Mouse (Mus musculus): ENCODE results near the gene Sdk2. TPM values are rescaled to one million over a fixed set of nuclear protein-coding genes. Genes with fewer than 3 reads are reported as not detected.
A peak's percentile ranks its signal among the peaks of the same experiment; 100 is the strongest.

Gene Sdk2
- total and polyA plus RNA-seq, 2 experiments from 2014 or later = 3.0 to 30.4 TPM

DNA sequence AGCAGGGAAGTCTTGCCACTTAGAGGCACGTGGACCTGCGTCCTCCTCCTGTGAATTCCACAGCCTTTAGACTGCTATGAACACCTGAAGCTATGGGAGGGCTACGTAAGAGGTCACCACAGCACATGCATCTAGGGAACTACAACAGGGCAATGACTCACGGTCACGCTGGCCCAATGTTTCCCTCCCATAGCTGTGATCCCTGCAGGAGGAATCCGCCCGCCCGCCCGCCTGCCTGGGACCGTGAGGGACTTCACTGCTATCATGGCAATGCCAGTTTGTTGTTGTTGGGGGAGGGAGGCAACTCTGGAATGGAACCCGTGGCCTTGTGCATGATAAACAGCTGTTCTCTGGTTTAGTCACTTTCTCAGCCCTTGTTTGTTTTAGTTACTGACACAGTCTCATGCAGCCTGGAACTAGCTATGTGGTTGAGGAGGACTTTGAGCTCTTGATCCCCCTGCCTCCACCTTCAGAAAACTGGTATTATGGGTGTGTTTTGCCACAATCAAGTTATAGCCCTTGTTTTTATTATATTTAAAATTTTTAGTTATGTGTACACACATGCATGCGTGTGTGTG lies 249.8 kb downstream of the Sdk2 start:
- no peaks in the 10 kb centered on the region for H3K36me3 ChIP-seq (ENCODE audit: insufficient read depth, low read length)
- ATAC-seq (no peak), DNase-seq (ENCODE audit: low spot score) (no peak)
- 69% methylated on average over 12 of the region's 12 CpGs for WGBS
- no peak overlapping the region for H3K9ac ChIP-seq (replicated peaks; ENCODE audit: low read length)
- no peaks in the 10 kb centered on the region for H3K27me3 ChIP-seq (ENCODE audit: insufficient read depth, low read length)
- H3K4me3 ChIP-seq (ENCODE audit: low read length) = no peak overlapping the region
- no peak overlapping the region for H3K4me2 ChIP-seq (ENCODE audit: low read depth, low read length)
- no peaks in the 10 kb centered on the region for H3K4me1 ChIP-seq (ENCODE audit: insufficient read depth, low read length)
- no peaks in the 10 kb centered on the region for H3K9me3 ChIP-seq (ENCODE audit: low read length)
- no peak overlapping the region for H3K27ac ChIP-seq
- no peak for TF ChIP-seq CTCF (IDR thresholded peaks at IDR 0.05; ENCODE audit: low read depth)

DNA sequence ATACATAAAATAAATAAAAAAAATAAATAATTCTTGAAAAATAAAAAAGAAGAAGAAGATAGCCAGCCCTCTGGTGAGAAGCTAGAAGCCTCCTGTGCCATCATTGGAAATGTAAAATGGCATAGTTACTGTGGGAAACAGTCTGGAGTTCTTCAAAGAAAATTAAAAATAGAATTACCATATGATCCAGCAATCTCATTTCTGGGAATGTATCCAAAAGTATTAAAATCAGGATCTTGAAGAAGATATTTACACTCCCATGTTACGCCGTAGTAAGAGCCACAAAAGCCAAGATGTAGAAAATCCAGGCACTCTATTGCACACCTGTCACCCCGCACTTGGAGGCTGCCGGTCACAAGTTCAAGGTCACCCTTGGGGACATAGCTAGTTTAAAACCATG lies 250.4 kb downstream of the Sdk2 start:
- no peak overlapping the region for H3K9ac ChIP-seq (replicated peaks; ENCODE audit: low read length)
- 71% methylated on average over 4 of the region's 4 CpGs for WGBS
- H3K27ac ChIP-seq = no peak overlapping the region
- no peaks in the 10 kb centered on the region for H3K4me1 ChIP-seq (ENCODE audit: insufficient read depth, low read length)
- no peak for TF ChIP-seq CTCF (IDR thresholded peaks at IDR 0.05; ENCODE audit: low read depth)
- no peaks in the 10 kb centered on the region for H3K36me3 ChIP-seq (ENCODE audit: insufficient read depth, low read length)
- H3K27me3 ChIP-seq (ENCODE audit: insufficient read depth, low read length) = no peaks in the 10 kb centered on the region
- DNase-seq (ENCODE audit: low spot score) (no peak), ATAC-seq (no peak)
- H3K4me3 ChIP-seq (ENCODE audit: low read length) = no peak overlapping the region
- H3K4me2 ChIP-seq (ENCODE audit: low read depth, low read length) = no peak overlapping the region
- no peaks in the 10 kb centered on the region for H3K9me3 ChIP-seq (ENCODE audit: low read length)

DNA sequence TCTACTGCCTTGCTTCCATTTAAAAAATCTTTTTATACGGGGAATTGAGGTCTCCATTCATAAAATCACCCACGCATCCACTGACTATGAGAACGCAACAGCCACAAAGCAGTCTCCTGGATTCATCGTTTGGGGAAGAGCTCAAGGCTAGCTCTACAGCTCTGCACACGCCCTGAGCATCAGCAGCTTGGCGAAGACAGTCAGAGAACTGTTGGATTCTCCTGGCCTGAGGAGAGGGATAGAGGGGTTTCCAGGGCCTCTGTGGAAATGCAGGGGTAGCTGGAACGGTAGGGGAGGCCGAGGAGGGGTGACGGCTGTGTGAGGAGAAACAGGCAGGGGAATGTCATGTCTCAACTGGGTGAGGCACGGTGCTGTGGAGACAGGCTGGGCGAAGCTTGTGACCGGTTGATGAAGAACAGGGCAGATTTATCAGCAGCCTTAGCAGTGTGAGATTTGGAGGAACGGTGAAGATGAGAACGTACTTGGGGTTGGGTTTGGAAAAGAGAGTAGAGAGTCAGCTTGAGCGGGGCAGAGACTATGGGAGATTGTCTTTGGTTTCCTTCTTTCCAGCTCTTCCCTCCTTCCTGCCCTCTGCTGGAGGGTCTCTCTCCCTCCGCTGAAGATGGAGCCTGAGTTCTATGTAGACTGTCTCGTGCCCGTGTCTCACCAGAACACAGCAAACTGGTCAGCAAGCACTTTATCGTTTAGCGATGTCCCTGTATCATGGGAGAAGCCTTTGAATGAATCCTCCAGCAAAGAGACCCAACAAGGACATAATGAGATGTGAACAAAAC lies 255.1 kb downstream of the Sdk2 start:
- 0 out of 2 replicates have a peak, but pooled peaks cover 5% of the 10 kb centered on the region for H3K4me1 ChIP-seq (ENCODE audit: insufficient read depth, low read length)
- TF ChIP-seq CTCF (IDR thresholded peaks at IDR 0.05; ENCODE audit: low read depth) = peak; percentile 55
- DNase-seq (ENCODE audit: low spot score) (no peak), ATAC-seq (no peak)
- 64% methylated on average over 20 of the region's 20 CpGs for WGBS
- H3K9ac ChIP-seq (replicated peaks; ENCODE audit: low read length) = no peak overlapping the region
- H3K27ac ChIP-seq = no peak overlapping the region
- no peak overlapping the region for H3K4me2 ChIP-seq (ENCODE audit: low read depth, low read length)
- no peaks in the 10 kb centered on the region for H3K27me3 ChIP-seq (ENCODE audit: insufficient read depth, low read length)
- H3K36me3 ChIP-seq (ENCODE audit: insufficient read depth, low read length) = no peaks in the 10 kb centered on the region
- H3K4me3 ChIP-seq (ENCODE audit: low read length) = no peak overlapping the region
- no peaks in the 10 kb centered on the region for H3K9me3 ChIP-seq (ENCODE audit: low read length)

DNA sequence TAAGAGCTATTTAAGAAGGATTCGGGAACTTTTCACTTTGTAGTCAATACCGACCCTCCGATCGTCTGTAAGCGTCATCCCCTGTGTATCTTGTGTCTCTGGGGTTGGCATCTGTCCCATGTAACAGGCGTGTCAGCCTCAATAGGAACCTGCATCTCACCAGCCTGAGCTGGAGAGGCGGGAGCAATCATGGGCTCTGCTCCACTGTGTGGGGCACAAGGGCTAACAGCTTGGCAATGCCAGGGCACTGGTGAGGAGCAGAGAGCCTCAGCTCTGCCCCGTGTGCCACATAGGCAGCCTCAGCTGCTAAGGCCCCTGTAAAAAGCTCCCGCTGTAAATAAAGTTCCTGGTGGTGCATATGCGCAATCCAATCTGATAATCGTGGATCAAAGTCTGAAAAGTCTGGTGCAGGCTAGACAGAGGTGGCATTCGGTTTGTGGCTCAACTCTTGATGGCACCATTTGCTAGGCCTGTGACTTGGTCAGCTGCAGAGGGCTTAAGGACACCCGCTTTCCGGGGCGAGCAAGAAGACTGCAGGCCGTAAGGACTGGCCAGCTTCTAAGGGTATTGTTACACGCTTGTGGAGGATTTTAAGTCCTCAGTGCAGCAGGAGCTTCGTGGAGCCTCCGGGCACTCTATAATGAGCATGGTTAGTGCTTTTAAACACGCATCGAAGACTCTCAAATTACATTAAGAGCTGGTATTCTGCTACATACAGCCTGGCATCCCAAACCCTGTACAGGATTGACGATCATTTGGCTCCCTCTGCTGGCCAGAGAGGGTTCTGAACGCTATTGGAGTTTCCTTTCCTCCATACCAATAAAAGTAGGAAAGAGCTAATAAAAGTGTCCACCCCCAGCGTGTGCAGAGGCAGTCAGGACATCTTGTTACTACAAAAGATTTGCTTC lies 256.0 kb downstream of the Sdk2 start:
- peak; percentile 94 for TF ChIP-seq CTCF (IDR thresholded peaks at IDR 0.05; ENCODE audit: low read depth)
- H3K4me3 ChIP-seq (ENCODE audit: low read length) = no peak overlapping the region
- no peak overlapping the region for H3K9ac ChIP-seq (replicated peaks; ENCODE audit: low read length)
- H3K36me3 ChIP-seq (ENCODE audit: insufficient read depth, low read length) = no peaks in the 10 kb centered on the region
- peak overlapping the region; percentile 18; the same call in 1 of the 2 replicates for H3K4me2 ChIP-seq (ENCODE audit: low read depth, low read length)
- DNase-seq (ENCODE audit: low spot score) (peak; percentile 95), ATAC-seq (peak; percentile 78)
- 35% methylated on average over 24 of the region's 24 CpGs for WGBS
- H3K27ac ChIP-seq = no peak overlapping the region
- H3K27me3 ChIP-seq (ENCODE audit: insufficient read depth, low read length) = no peaks in the 10 kb centered on the region
- no peaks in the 10 kb centered on the region for H3K9me3 ChIP-seq (ENCODE audit: low read length)
- 0 out of 2 replicates have a peak, but pooled peaks cover 5% of the 10 kb centered on the region for H3K4me1 ChIP-seq (ENCODE audit: insufficient read depth, low read length)

DNA sequence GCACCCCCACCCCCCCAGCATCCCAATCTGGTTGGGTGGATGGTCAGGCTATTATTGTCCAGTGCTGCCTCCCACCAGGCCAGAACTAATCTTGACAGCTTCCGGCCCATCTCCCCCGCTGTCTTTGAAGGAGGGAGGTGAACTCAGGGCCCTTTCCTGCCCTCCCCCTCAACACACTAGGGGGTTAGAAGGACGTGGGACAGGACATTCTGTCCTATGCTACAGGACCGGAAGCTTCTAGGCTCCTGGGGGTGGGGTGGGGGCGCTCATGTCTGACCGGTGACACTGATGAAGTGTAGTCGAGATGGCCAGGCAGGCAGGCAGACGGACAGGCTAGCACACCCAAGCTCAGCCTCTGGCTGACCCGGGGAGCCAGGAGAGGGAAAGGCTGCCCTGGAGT lies 259.8 kb downstream of the Sdk2 start:
- H3K27me3 ChIP-seq (ENCODE audit: insufficient read depth, low read length) = no peaks in the 10 kb centered on the region
- no peaks in the 10 kb centered on the region for H3K36me3 ChIP-seq (ENCODE audit: insufficient read depth, low read length)
- DNase-seq (ENCODE audit: low spot score) = no peak
- no peaks in the 10 kb centered on the region for H3K9me3 ChIP-seq (ENCODE audit: low read length)
- peak; percentile 28; the same call in 1 of the 2 replicates for ATAC-seq
- H3K4me3 ChIP-seq (ENCODE audit: low read length) = no peak overlapping the region
- peak overlapping the region; percentile 12; the same call in 1 of the 2 replicates for H3K27ac ChIP-seq
- no peak overlapping the region for H3K9ac ChIP-seq (replicated peaks; ENCODE audit: low read length)
- no peak for TF ChIP-seq CTCF (IDR thresholded peaks at IDR 0.05; ENCODE audit: low read depth)
- no peak overlapping the region for H3K4me2 ChIP-seq (ENCODE audit: low read depth, low read length)
- 0 out of 2 replicates have a peak, but pooled peaks cover 5% of the 10 kb centered on the region for H3K4me1 ChIP-seq (ENCODE audit: insufficient read depth, low read length)
- WGBS = 30% methylated on average over 9 of the region's 9 CpGs

DNA sequence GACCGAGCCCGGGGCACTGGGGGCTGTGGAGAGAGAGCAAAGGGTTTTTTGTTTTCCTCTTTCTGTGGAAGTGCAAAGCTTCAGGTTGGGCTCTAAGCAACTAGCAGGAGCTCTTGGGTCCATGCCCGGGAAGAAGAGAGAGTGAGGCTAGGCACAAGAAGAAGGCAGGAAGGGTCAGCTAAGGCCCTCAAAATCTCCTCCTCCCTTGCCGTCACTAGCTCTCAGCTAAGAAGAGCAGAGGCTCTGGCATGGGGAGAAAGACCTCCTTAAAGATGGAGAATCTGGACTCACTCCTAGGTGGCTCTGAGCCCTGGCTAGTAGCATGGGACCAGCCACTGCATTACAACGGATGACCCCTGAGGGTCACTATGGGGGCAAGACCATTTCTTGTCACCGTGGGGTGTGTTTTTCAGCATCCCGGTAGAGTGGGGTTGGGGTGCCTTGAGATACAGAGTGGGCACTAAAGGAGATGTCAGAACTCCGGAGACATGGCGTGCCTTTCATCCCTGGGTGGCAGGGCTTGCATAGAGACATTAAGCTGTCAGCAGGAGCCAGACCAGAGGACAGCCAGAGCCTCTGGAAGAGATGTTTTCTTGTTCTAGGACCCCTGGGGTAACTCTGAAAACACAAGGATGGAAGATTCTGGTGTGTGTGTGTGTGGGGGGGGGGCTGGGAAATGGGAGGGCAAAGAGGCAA lies 260.3 kb downstream of the Sdk2 start:
- Histone ChIP-seq H3K4me3 (ENCODE audit: low read length) (no peak overlapping the region), H3K27me3 (ENCODE audit: insufficient read depth, low read length) (no peaks in the 10 kb centered on the region), H3K27ac (peak overlapping the region; percentile 60), H3K4me1 (ENCODE audit: insufficient read depth, low read length) (0 out of 2 replicates have a peak, but pooled peaks cover 5% of the 10 kb centered on the region), H3K9ac (replicated peaks; ENCODE audit: low read length) (no peak overlapping the region), H3K4me2 (ENCODE audit: low read depth, low read length) (no peak overlapping the region), H3K36me3 (ENCODE audit: insufficient read depth, low read length) (no peaks in the 10 kb centered on the region), H3K9me3 (ENCODE audit: low read length) (no peaks in the 10 kb centered on the region)
- peak; percentile 57 for DNase-seq (ENCODE audit: low spot score)
- peak; percentile 45 for ATAC-seq
- WGBS = 31% methylated on average over 9 of the region's 9 CpGs
- no peak for TF ChIP-seq CTCF (IDR thresholded peaks at IDR 0.05; ENCODE audit: low read depth)

All from hindbrain, postnatal 0 days (tissue).